Mouse (Mus musculus): ENCODE measurements around the gene Rasal2.
"Not testable (repeated sequence)": the region's sequence is repeated elsewhere in the genome, so short reads cannot be mapped to it uniquely, and the experiment has no call there.

Gene Rasal2

GRCm38 (mm10) chr1:157244453-157244790, 168.0 kb downstream of the Rasal2 start:
- ATAC-seq (ENCODE audit: low TSS enrichment) = peak; percentile 43; the same call in 1 of the 2 replicates

- peak; percentile 47 for ATAC-seq (ENCODE audit: low TSS enrichment)
Measured at GRCm38 (mm10) chr1:157243576-157244452, 168.6 kb downstream of the Rasal2 start.

- ATAC-seq (ENCODE audit: low TSS enrichment) = no peak
Measured at GRCm38 (mm10) chr1:157239687-157240086, 172.7 kb downstream of the Rasal2 start.

DNA sequence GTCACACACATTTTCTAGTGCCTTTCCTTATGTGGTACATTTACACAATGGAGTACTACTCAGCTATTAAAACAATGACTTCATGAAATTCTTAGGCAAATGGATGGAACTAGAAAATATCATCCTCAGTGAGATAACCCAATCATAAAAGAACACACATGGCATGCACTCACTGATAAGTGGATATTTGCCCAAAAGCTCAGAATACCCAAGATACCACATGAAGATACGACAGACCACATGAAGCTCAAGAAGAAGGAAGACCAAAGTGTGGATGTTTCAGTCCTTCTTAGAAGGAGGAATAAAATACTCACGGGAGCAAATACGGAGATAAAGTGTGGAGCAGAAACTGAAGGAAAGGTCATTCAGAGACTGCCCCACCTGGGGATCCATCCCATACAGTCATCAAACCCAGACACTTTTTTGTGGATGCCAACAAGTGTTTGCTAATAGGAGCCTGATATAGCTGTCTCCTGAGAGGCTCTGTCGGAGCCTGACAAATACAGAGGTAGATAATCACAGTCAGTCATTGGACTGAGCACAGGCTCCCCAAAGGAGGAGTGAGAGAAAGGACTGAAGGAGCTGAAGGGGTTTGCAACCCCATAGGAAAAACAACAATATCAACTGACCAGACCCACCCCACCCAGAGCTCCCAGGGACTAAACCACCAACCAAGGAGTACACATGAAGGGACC, 175.6 kb downstream of the Rasal2 start:
- ATAC-seq (ENCODE audit: low TSS enrichment) = not testable (repeated sequence)

DNA sequence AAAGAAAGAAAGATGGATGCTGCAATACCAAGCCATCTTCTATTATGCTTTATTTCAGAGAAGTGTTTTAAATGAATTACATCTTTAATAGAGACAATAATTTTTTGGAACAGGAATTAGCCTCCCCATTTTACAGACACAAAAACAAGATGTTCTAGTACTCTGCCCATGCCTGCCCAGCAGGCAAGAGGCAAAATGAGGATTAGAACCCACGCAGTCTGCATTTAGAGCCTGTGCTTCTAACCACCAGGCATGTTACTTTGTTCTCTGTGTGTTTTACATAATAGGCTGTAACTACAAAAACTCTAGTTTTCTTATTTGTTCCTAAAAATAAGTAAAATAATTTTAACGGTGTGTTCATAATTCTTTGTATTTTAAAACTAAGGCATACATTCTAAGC, 178.9 kb downstream of the Rasal2 start:
- no peak; the same call in 1 of the 2 replicates for ATAC-seq (ENCODE audit: low TSS enrichment)

GRCm38 (mm10) chr1:157232372-157232771, 180.0 kb downstream of the Rasal2 start:
- peak; percentile 54; the same call in 1 of the 2 replicates for ATAC-seq (ENCODE audit: low TSS enrichment)

- peak; percentile 83 for ATAC-seq (ENCODE audit: low TSS enrichment)
Measured at GRCm38 (mm10) chr1:157231016-157231415, 181.4 kb downstream of the Rasal2 start.

DNA sequence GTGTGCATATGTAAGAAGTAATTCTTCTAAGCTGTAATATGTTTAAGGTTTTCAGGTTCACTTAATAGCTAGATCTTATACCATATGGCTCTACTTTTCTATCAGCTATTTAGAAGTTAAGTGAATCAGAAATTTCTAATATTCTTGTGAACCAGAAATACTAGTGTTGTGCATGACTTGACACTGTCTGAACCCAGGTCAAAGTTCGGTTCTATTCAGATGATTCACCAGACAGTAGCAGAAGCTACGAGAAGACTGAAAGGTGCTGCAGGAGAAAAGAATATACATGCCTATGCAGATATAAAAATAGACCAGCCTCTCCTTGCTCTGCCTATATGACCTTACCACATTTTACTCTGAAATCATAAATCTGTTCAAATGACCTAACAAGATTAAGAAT, 182.0 kb downstream of the Rasal2 start:
- ATAC-seq (ENCODE audit: low TSS enrichment) = no peak

DNA sequence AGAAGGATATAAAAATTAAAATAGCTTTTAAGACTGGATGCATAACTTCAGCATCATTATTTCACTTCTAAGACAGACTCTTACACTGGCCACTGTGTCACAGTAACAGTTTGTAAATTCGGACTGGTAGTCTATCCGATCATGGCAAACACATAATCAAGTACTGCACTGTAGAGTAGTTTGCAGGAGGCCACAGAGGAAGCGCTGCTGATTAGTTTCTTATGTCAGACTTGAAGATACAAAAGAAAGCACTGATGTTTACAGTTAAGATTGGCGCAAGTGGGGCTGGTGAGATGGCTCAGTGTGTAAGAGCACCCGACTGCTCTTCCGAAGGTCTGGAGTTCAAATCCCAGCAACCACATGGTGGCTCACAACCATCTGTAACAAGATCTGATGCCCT, 187.4 kb downstream of the Rasal2 start:
- ATAC-seq (ENCODE audit: low TSS enrichment) = no peak

- no peak for ATAC-seq (ENCODE audit: low TSS enrichment)
Measured at GRCm38 (mm10) chr1:157220910-157221309, 191.5 kb downstream of the Rasal2 start.

DNA sequence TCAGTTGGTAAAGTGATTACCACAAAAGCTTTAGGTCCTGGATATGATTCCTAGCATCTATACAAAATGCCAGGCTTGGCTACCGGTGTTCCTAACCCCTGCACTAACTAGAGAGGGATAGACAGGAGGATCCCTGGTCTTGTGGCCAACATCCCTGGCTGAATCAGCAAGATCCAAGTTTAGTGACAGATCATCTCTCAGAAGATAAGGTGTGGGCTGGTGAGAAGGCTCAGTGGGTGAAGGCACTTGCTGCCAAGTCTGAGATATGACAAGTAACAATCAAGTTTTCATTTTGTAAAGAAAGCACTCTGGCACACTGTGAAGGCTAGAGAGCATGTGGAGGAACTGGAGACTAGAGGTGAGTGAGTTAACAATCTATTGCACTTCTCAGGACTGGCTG, 191.9 kb downstream of the Rasal2 start:
- ATAC-seq (ENCODE audit: low TSS enrichment) = peak; percentile 88

DNA sequence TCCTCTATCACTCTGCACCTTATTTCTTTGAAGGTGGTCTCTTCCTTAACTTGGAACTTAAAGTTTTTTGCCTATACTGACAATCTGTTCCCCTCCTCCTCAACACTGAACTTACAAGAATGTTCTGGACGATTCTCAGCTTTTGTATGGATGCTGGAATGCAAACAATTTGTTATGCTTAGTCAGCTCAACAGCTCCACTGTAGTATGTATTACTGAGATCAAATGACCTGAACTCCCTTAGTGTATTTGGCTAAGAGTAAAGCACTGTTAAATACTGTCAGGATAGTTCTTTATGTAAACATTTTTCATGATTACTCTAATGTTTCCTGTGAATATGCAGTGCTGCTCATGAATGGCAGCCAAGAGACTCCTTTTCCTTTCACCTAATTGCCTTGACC, 203.6 kb downstream of the Rasal2 start:
- ATAC-seq (ENCODE audit: low TSS enrichment) = no peak

DNA sequence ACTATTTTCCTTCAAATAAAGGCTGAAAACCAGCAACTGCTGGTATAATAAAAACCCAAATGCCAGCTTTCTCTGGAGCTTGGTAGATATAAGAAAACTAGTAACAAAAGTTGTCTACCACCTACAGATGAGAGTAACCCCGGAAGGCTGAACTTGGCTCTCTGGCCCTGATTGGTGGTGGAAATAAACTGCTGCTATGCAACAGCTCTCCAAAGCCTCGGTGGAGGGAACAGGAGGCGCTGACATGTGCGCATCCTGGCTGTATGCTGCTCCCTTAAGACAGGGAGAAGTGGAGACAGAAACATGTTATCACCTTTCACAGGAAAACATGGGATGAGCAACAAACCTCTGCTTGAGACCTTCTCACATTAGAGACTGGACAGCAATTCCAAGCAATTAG, 206.7 kb downstream of the Rasal2 start:
- 0 out of 2 replicates have a peak, but pooled peaks have one; percentile 52 for ATAC-seq (ENCODE audit: low TSS enrichment)

GRCm38 (mm10) chr1:157183043-157183442, 229.4 kb downstream of the Rasal2 start:
- ATAC-seq (ENCODE audit: low TSS enrichment) = peak; percentile 91

DNA sequence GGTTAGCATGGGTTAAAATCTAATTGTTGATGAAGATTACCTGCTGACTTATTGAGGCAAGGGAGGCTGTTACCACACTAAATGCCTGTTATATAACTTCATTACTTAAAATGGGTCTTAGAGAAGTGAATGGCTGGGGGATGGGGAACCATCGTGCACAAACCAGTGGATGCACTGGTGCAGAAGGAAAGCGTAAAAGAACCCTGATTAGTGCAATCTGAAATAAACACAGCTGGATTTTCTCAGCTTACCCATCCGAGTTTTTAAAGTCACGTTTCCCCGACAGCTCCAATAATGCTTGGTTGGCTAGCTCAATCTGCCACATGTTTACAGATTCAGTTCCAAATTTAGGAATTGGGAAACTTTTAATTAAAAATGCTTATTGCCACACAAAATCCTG, 230.0 kb downstream of the Rasal2 start:
- ATAC-seq (ENCODE audit: low TSS enrichment) = 0 out of 2 replicates have a peak, but pooled peaks have one; percentile 7

DNA sequence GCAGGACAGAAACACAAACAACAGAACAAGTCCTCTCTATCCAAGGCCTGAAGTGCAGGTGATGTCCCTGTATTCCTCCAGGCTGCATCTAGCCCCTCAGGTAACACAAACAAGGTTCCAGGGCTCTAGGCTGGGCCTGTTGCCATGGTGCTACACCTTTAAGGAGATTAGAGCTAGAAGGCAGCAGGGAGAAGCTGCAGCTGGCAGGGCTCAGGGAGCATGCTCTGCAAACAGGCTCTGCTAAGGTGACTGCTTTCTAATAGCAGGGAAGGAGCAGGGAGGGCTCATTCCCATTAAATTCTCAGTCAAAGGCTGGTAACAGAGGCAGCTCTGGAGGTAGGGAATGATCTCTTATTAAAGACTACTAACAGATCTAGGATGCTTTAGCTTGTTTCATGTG, 231.3 kb downstream of the Rasal2 start:
- ATAC-seq (ENCODE audit: low TSS enrichment) = no peak

DNA sequence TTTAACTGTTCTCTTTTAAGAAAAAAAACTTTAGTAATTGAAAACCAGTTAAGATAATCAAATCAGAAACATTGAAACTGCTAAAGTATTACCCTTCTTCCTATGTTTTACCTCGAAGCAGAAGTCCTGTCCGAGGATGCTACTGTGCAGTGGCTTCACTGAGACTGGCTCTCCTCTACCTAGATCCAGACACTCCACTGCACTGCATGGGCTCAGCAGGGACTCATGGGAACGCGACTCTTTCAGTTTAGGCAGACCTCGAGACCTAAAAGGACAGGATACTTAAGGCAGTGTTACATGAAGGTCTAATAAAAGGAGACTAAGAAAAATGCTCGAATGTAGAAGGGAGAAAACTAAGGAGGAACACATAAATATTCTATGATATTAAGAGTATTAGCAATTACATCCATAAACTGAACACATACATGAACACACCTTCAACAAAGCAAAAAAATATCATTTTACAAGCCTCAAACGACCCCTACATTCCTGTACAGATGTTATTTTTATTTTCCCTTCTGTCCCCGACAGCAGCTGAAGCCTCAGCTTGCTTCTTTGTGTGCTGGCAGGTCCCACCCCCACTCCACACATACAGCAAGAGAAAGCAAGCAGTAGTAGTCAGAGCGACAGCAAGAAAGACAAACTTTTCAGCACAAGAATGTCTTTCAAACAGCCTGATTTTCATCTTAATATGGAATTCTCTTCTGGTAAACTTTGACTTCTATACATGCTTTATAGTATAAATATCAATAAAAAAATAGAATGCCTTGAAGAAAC, 233.2 kb downstream of the Rasal2 start:
- no peak for ATAC-seq (ENCODE audit: low TSS enrichment)

GRCm38 (mm10) chr1:157169292-157169691, 243.1 kb downstream of the Rasal2 start:
- ATAC-seq (ENCODE audit: low TSS enrichment) = peak; percentile 84

GRCm38 (mm10) chr1:157168891-157169290, 243.5 kb downstream of the Rasal2 start:
- peak; percentile 77 for ATAC-seq (ENCODE audit: low TSS enrichment)

DNA sequence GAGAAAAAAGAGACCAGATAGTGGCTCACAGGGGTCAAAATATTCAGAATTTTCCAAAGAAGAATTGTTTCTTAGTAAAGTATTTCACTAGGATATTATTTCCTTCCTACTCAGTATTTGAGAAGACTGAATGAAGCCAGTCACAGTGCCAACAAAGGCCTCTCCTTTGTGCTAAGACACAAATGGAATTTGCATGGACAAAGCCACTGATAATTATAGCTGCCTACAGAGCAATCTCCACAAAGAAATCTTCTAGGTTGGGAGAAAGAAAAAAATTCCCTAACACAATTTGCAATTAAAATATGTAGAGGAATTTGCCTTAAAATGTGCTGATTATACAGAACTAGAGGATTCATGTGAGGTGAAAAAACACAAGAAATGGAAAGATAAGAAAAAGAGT, 258.6 kb downstream of the Rasal2 start:
- no peak for ATAC-seq (ENCODE audit: low TSS enrichment)

DNA sequence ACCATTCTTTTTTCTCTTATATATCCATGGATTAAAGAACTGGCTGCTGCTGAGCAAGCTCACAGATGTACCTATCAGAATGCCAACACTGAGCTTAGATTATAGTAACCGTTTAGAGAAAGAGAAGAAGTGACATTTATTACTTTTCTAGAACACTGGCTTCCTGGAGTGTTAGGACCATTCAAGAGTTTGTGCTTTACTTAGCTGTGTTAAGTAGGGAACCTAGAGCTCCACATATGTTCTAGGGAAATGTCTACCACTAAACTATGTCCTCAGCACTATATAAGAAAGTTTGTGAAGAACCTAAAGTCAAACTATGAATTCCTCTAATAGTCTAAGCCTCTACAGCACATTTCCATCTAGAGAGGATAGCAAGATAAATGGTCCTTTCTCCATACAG, 262.3 kb downstream of the Rasal2 start:
- ATAC-seq (ENCODE audit: low TSS enrichment) = peak; percentile 57

DNA sequence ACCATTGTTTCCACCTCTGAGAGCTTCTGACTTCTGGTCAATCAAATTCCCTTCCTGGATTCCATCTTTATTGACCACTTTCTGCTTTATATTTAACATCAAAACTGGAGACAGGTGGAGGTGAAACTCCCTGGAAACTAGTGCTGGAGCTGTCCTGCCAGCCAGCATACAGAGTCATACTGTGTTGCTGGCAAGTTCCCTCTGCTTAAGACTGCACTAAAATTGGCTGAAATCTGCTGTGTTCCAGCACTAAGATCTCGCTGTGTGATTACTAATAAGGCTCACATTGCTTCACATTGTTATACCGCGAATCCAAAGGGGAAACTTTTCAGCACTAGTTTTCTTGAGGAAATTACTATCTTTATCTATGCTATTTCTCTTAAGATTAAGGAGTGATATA, 267.8 kb downstream of the Rasal2 start:
- peak; percentile 58; the same call in 1 of the 2 replicates for ATAC-seq (ENCODE audit: low TSS enrichment)

Measured in frontal cortex, adult (tissue).